Mouse (Mus musculus): ENCODE data around the gene Btbd11. TPM values are rescaled to one million over a fixed set of nuclear protein-coding genes. Genes with fewer than 3 reads are reported as not detected.

The Btbd11 gene
- total and polyA plus RNA-seq, 3 experiments = 10.1 to 18.5 (median 15.4) TPM

- no peak overlapping the region for H3K4me3 ChIP-seq (replicated peaks in 1 of 3; ENCODE audit: low read depth in 2 of 3, low read length in 2 of 3, poor library complexity in 1 of 3)
- DNase-seq (ENCODE audit: extremely low read depth) = no peak
- no peak overlapping the region for H3K4me2 ChIP-seq (ENCODE audit: insufficient read depth, low read depth, poor library complexity, severe bottlenecking)
- no peaks in the 10 kb centered on the region for H3K79me2 ChIP-seq (replicated peaks; ENCODE audit: control insufficient read depth, extremely low read depth, insufficient read depth, poor library complexity, severe bottlenecking)
- dilution Hi-C loops (cut with MboI; ENCODE audit: extremely low pct_ligation_motif_present, extremely low pct_unique_long_range_greater_than_20kb, low sequenced_read_pairs) = no loop called here
- TF ChIP-seq TBP (conservative IDR thresholded peaks at IDR 0.05; ENCODE audit: low read depth, low read length) (no peak), NELFE (IDR thresholded peaks at IDR 0.05; ENCODE audit: low read depth, low read length) (no peak), USF2 (conservative IDR thresholded peaks at IDR 0.05; ENCODE audit: low read depth, low read length) (no peak), CTCF (conservative IDR thresholded peaks at IDR 0.05 in 1 of 2, IDR thresholded peaks at IDR 0.05 in 1 of 2; ENCODE audit: low read depth in 2 of 2, low read length in 2 of 2) (peak in 1 of 2 experiments; percentile 54; a peak in 2 of 4 replicates), SMC3 (IDR thresholded peaks at IDR 0.05; ENCODE audit: low read depth, low read length) (peak; percentile 61), RAD21 (IDR thresholded peaks at IDR 0.05; ENCODE audit: low read depth, low read length) (peak; percentile 46)
- H3K9ac ChIP-seq (ENCODE audit: insufficient read depth, low read depth) = no peak overlapping the region
- H3K27ac ChIP-seq (ENCODE audit: insufficient read depth, low read depth) = no peak overlapping the region
- no peaks in the 10 kb centered on the region for H3K27me3 ChIP-seq (replicated peaks)
- peaks cover 0 to 2% of the 10 kb centered on the region in 2 experiments; a peak in 2 of 4 replicates for H3K4me1 ChIP-seq (ENCODE audit: control insufficient read depth in 1 of 2, insufficient read depth in 2 of 2)
- in situ Hi-C loops (cut with MboI; ENCODE audit: low pct_ligation_motif_present, low pct_unique_long_range_greater_than_20kb, low sequenced_read_pairs) = no loop called here
- H3K9me3 ChIP-seq (replicated peaks; ENCODE audit: low read length) = peaks cover 18% of the 10 kb centered on the region
- peaks cover 0 to 37% of the 10 kb centered on the region in 2 experiments for H3K36me3 ChIP-seq (replicated peaks in 1 of 2; ENCODE audit: control insufficient read depth in 1 of 2, insufficient read depth in 1 of 2, low read length in 1 of 2)
Measured at GRCm38 (mm10) chr10:85437217-85437616, 50.6 kb downstream of the Btbd11 start.

- Histone ChIP-seq H3K4me1 (ENCODE audit: control insufficient read depth in 1 of 2, insufficient read depth in 2 of 2) (peaks cover 6 to 40% of the 10 kb centered on the region in 2 experiments), H3K36me3 (replicated peaks in 1 of 2; ENCODE audit: control insufficient read depth in 1 of 2, insufficient read depth in 1 of 2, low read length in 1 of 2) (peaks cover 0 to 24% of the 10 kb centered on the region in 2 experiments), H3K27ac (ENCODE audit: insufficient read depth, low read depth) (no peak overlapping the region), H3K27me3 (replicated peaks) (no peaks in the 10 kb centered on the region), H3K4me3 (replicated peaks in 1 of 3; ENCODE audit: low read depth in 2 of 3, low read length in 2 of 3, poor library complexity in 1 of 3) (no peak overlapping the region), H3K9ac (ENCODE audit: insufficient read depth, low read depth) (no peak overlapping the region), H3K9me3 (replicated peaks; ENCODE audit: low read length) (no peaks in the 10 kb centered on the region), H3K4me2 (ENCODE audit: insufficient read depth, low read depth, poor library complexity, severe bottlenecking) (no peak overlapping the region), H3K79me2 (replicated peaks; ENCODE audit: control insufficient read depth, extremely low read depth, insufficient read depth, poor library complexity, severe bottlenecking) (no peaks in the 10 kb centered on the region)
- no peak for TF ChIP-seq ELF1 (IDR thresholded peaks at IDR 0.05; ENCODE audit: low read depth, low read length)
- TF ChIP-seq UBTF (IDR thresholded peaks at IDR 0.05; ENCODE audit: low read depth, low read length) = no peak
- no peak for TF ChIP-seq IRF4 (IDR thresholded peaks at IDR 0.05; ENCODE audit: low read depth, low read length)
- no peak for TF ChIP-seq USF1 (IDR thresholded peaks at IDR 0.05; ENCODE audit: low read depth, low read length)
- no peak for TF ChIP-seq SIN3A (IDR thresholded peaks at IDR 0.05; ENCODE audit: low read length)
- no peak for TF ChIP-seq ZNF384 (IDR thresholded peaks at IDR 0.05; ENCODE audit: low read depth, low read length)
- no peak for TF ChIP-seq ZMIZ1 (IDR thresholded peaks at IDR 0.05; ENCODE audit: low read depth, low read length)
- no peak for TF ChIP-seq TBP (conservative IDR thresholded peaks at IDR 0.05; ENCODE audit: low read depth, low read length)
- TF ChIP-seq BHLHE40 (IDR thresholded peaks at IDR 0.05; ENCODE audit: low read depth, low read length) = no peak
- TF ChIP-seq E2F4 (IDR thresholded peaks at IDR 0.05; ENCODE audit: insufficient replicate concordance, low read depth, low read length) = no peak
- TF ChIP-seq CHD2 (IDR thresholded peaks at IDR 0.05; ENCODE audit: low read length) = no peak
- no peak for TF ChIP-seq NRF1 (IDR thresholded peaks at IDR 0.05; ENCODE audit: low read depth, low read length)
- no peak for TF ChIP-seq USF2 (conservative IDR thresholded peaks at IDR 0.05; ENCODE audit: low read depth, low read length)
- no peak for TF ChIP-seq MAX (IDR thresholded peaks at IDR 0.05; ENCODE audit: low read length)
- DNase-seq (ENCODE audit: extremely low read depth) = no peak
- in situ Hi-C loops (cut with MboI; ENCODE audit: low pct_ligation_motif_present, low pct_unique_long_range_greater_than_20kb, low sequenced_read_pairs) (loop anchor here (5.0 kb wide), 1 partner anchor 51 kb away; no protein-coding TSS in a partner anchor), dilution Hi-C loops (cut with MboI; ENCODE audit: extremely low pct_ligation_motif_present, extremely low pct_unique_long_range_greater_than_20kb, low sequenced_read_pairs) (no loop called here)
Measured at GRCm38 (mm10) chr10:85443371-85443770, 56.8 kb downstream of the Btbd11 start.

Measured in CH12.LX (cell line).